Mouse (Mus musculus) layer of hippocampus, postnatal 36 days (tissue): ENCODE measurements around the gene Aldh3b3. TPM values are rescaled to one million over a fixed set of nuclear protein-coding genes. Genes with fewer than 3 reads are reported as not detected.
A peak's percentile ranks its signal among the peaks of the same experiment; 100 is the strongest.
"Not testable (repeated sequence)": the region's sequence is repeated elsewhere in the genome, so short reads cannot be mapped to it uniquely, and the experiment has no call there.

Experiments used
- DNase-seq, 2 experiments: peaks; one replicate each; pipeline ENCODE4 v3.0.0; 2022
- total RNA-seq, 2 experiments: library from RNA; stranded (reverse); gene quantifications; 2 replicates each; pipeline ENCODE4 v1.2.3; 2021

Aldh3b3 gene
- total RNA-seq, 2 experiments from 2014 or later: not detected

DNA sequence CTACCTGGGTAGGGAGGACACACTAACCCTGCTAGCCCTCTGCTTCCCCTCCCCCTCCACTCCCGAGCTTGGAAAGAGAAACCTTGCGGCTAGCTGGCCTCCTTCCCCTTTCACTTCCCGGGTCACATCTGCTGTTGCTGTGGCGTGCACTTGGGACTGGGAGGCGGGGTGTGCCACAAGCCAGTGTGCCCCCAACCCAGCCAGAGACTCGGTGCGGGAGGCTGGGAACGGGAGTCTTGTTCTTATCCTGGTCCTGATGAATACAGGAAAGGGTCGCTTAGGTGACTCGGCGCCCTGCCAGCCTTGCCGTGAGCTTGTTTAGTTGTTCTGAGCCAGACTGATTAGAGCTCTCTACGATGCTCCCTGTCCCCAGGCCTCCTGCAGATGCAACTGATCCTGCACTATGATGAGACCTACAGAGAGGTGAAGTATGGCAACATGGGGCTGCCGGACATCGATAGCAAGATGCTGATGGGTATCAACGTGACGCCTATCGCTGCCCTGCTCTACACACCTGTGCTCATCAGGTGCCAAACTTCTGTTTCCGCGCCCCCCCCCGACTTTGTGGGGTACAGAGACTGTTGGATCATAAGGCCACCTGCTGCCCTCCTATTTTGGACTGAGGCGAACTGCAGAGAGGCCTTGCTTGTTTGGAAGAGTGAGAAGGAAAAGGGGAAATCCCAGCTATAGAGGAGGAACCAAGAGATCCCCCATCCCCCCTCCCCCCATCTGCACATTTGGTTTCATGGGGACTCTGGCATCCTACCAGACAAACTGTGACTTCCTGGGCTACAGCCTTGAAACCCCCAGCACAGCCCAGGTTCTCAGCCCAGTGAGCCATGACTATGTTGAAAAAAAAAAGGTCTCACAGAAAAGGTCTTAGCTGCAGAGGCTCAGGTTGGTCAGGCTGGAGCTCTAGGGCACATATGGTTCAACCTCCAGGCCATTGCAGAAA, 22.3 kb upstream of the Aldh3b3 start:
- DNase-seq: peak in 1 of 2 experiments; percentile 37

DNA sequence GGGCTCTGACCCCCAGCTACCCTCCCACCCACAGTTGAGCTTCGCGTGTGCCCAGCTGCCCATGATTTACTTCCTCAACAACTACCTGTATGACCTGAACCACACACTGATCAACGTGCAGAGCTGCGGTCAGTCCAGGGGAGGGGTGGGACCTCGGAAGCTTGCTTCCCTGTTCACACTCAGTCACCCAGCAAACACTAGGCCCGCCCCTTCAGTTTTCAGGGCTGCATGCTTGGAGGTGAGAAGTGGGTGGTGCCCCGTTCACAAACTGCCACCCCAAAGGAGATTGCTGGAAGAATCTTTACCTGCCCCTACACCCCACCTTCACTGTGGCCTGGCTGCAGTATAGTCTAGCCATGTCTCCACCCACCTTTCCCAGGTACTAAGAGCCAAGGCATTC, 16.1 kb upstream of the Aldh3b3 start:
- DNase-seq: no peak

DNA sequence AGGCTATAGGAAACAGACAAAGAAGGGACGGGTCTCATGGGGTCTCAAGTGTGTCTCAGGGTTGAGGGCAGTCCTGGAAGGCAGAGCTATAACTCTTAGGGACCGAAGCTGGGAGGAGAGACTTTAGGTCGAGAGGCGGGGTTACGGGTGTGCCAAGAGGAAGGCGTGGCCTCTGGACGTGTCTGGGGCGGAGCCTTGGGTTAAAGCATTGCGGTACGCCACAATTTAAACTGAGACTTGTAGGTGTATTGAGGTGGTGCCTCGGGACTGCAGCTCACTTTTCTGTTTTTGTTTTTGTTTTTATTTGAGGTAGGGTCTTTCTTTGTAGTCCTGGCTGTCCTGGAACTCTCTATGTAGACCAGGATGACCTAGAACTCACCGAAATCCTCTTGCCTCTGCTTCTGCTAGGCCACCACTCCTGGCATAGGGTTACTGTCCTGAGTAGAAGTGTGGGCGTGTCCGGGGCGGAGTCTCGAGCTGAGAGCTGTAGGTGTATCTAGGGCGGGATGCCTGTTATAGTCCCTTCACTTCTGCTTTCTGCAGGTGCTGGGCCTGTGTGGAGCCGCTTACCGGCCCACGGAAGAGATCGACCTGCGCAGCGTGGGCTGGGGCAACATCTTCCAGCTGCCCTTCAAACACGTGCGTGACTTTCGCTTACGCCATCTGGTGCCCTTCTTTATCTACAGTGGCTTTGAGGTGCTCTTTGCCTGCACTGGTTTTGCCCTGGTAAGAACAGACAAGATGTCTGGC, 15.3 kb upstream of the Aldh3b3 start:
- no peak for DNase-seq

DNA sequence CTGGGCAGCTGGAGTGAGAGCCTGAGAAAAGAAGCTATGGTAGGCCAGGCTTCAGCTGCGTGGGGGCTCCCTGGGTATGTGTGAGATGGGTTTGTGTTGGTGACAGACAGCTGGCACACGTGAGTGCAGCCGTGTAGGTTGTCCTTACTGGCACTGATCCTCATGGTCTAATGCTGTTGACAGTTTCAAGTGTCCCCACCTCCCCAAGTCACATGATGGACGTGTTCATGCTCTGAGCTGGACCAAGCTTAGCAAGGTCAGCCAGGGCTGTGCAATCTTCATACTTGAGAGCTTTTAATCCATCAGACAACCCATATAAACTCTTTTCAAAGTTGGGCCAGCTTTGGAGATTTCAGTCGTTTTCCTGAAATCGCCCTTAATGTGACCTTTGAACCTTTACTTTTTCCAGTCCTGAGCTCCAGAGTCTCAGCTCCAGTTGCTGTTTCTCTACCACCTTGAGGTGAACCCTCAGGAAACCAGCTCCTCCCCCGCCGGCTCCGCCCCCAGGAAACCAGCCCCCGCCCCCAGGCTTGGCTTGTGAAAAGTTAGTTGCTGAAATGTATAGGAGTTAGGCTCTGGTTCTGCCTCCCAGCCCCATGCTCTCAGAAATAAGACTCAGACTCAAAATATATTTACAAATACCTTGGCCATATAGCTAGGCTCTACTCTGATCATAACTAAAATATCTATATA, 12.4 kb upstream of the Aldh3b3 start:
- no peak for DNase-seq

DNA sequence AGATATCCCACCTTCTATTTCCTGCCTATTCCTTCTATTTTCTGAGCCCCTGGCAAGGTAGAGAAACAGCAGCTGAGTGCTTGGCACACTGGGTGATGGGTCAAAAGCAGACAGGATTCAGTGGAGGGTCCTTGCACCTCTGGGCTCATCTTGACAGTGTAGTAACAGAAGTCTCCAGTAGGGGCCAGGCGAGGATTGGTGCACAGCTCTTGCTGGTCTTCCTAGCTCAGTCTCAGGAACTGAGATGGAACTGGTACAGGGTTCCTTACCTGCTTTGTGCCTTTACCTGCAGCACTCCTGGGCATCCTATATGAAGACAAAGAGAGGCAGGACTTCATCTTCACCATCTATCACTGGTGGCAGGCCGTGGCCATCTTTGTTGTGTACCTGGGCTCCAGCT, 11.7 kb upstream of the Aldh3b3 start:
- peak; percentile 59 to 68 for DNase-seq

DNA sequence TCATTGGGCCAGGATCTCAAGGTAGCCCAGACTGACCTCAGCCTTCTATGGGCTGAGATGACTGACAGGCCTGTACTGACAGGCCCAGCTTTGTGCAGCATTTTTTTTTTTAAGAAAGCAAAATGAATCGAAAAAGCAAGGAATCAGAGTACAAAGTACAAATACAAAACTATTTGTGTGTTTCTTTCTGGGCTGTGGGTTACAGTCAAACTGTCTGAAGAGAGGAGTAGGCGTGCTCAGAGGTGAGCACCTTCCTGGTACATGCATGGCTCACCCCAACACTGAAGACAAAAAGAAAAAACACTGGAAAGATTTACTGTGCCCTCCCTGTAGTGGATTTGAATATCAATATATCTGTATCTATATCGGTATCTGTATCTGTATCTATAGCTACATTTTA, 10.6 kb upstream of the Aldh3b3 start:
- DNase-seq: no peak

DNA sequence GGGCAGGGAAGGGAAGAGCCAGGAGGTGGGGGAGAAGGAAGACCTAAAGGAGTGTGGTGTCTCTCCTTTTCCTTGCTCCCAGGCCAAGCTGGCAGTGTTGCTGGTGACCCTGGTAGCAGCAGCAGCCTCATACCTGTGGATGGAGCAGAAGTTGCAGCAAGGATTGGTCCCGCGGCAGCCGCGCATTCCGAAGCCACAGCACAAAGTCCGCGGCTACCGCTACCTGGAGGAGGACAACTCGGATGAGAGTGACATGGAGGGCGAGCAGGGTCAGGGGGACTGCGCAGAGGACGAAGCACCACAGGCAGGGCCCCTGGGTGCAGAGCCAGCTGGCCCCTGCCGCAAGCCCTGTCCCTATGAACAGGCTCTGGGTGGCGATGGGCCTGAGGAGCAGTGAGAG, 9.9 kb upstream of the Aldh3b3 start:
- DNase-seq: no peak

DNA sequence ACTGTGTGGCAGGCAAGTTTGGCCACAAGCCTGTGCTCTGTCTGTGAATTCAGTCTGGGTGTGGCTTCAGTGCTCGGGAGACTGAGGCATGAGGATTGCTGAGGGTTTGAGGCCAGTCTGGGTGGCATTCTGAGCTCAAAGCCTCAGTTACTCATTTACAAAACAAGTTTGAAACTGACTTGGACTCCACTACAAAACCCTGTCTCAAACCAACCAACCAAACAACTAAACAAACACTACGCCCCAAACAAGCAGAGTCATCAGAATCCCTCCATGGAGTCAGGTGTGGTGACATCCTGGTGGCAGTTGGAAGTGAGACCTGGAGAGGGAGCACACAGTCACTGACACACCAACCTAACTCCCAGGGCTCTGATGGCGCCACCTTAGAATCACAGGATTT, 8.1 kb upstream of the Aldh3b3 start:
- no peak for DNase-seq

DNA sequence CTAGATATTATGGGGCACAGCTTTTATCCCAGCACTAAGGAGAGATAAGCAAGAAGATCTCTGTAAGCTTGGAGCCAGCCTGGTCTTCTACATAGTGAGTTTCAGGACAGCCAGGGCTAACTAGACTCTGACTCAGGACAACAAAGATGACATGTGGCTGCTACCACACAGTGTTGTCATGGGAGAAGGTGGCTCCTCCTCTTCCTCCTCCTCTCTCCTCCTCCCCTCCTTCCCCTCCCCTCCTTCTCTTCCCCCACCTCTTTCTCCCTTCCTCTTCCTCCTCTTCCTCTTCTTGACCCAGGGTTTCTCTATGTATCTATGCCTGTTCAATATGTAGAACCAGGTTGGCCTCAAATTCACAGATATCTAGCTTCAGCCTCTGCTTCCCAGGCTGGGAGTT, 7.0 kb upstream of the Aldh3b3 start:
- DNase-seq: no peak

DNA sequence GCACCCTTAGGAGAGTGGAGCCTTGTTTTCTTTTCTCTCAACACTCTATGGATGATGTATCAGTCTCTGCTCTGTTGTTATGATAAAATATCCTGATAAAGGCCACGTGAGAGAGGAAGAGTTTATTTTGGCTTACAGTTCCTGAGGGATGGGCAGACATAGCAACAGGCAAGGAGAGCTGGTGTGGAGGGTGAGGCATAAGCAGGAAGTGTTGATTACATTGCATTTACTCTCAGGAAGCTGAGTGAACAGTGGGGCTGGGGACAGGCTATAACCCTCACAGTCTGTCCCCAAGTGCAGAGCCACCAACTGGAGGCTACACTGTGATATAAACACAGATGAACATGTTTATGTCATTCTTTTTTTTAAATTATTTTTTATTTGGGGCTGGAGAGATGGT, 6.3 kb upstream of the Aldh3b3 start:
- no peak for DNase-seq

DNA sequence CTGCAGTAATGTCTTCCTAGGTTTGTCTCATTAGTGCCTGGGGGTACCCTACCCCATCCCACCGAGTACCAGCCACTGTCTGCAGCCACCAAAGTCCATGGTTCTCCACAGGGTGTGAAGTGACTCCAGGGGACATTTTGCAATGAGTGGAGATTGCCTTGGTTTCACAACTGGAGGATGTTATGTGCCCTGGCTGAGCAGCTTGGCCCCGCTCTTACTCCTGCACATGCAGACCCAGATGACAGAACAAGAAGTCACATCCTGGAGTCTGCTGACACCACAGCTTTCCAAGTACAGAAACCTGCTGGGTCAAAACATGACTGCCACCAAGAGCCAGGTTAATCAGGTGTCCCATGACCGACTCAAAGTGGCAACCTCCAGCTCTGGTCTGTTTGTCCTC, 3.4 kb upstream of the Aldh3b3 start:
- no peak for DNase-seq

DNA sequence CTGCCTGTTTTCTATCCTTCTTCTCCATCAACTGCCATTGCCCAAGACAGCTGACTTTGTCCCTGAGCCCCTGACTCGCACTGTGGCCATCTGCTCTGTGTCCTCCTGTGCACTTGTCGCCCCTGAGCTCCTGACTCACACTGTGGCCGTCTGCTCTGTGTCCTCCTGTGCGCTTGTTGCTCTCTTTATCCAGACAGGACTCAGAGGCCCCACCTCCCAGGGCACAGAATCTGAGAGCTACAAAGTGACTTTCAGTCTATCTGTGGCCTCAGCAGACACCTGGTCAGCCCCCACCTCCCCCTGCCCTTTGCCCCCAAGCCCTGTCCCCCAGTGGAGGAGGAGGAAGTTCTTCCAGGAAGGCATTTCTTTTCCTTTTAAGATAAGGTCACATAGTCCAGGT, 2.6 kb upstream of the Aldh3b3 start:
- no peak for DNase-seq

DNA sequence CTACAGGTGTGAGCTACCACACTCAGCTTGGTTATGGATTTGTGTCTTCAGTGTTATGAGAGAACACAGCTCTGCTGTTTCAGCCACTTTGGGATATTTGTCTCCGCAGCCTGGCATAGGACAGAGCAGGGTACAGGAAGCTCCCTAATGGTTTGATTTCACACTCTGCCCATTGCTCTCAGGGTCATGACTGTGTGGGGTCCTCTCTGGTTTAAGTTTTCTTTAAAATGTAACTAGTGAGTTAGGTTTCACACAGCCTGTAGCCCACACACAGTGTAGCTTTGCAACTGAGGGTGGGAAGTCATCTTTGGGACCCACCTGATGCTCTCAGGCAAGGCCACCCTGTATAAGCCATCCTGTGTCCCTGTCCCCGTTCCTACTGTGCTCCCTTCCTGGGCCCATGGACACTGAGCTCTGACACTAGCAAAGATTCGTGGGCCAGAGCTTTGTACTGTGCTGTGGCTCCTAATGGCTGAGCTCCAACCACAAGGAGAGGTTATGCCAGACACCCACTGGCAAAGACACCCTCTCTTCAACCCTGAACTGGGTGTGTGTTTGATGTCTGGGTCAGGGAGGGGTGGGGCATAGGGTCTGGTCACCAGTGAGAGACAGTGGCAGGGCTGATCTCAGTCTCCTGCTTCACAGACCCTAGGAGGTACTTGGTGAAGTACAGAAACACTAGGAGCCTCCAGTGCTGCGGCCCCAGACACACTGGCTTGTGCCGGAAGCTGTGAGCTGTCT, 979 bp upstream of the Aldh3b3 start:
- DNase-seq: not testable (repeated sequence)

DNA sequence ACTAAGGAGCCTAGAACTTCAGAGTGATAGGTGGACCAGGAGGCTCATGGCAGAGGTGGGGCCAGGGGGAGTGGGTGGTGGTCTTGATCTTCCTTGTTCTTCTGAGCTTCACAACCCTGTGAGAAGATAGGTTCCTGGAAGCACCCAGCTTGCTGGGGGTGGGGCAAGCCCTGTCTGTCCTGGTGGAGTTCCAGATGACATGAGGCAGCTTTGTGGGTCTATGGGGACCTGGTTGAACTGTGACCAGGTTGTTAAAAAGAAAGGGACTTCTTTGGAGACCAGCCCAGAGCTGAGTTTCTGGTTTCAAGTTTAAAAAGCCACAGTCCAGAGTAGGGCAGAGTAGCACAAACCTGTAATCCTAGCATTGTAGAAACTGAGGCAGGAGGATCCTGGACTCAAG, 585 bp downstream of the Aldh3b3 start:
- no peak for DNase-seq

DNA sequence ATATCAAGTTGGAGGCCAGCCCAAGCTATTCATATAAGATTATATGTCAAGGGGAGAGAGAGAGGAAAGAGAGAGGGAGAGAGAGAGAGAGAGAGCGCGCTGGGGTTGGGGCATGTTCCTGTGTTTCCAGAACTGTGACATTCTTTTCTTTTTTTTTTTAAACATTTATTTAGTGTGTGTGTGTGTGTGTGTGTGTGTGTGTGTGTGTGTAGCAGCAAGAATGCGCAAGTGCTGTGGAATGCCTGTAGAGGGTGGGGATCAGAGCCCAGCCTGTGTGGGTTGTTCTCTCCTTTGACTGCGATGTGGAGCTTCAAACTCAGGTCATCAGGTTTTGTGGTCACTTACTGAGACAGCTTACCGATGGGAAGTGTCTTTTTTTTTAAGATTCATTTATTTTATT, 1.8 kb downstream of the Aldh3b3 start:
- DNase-seq: no peak

DNA sequence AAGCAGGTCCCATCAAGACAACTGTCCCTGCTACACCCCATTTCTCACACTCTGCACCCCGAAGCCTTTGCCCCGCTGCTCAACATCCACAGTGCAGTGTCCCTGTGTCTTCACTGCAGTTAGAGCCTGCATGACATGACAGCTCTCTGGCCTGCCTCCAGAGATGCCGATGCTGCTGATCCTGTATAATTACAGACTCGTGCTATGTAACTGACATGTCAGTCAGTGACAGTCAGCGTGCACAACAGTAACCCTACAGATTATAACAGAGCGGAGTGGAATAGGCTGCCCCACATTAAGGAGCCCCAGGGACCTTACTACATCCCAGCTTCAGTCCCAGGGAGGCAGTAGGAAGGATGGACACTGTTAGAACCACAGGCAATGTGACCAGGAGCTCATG, 3.4 kb downstream of the Aldh3b3 start:
- DNase-seq: not testable (repeated sequence)

DNA sequence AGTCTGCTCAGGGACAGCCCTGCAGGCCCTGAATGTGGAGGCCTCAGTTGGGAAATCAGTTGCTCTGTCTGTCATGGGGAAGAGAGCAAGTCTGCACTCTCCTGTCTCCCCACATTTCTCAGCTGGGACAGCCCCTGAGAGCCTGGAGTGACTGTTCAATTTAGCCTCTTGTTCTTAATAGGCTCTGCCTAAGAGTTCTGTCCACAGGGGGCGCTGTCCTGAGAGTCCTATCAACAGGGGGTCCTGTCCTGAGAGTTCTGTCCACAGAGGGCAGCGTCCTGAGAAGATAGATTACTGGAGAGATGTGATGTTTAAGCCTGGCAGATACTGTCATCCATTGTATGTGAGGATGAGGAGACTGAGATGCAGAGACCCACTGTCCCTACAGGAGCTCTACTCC, 4.0 kb downstream of the Aldh3b3 start:
- no peak for DNase-seq

DNA sequence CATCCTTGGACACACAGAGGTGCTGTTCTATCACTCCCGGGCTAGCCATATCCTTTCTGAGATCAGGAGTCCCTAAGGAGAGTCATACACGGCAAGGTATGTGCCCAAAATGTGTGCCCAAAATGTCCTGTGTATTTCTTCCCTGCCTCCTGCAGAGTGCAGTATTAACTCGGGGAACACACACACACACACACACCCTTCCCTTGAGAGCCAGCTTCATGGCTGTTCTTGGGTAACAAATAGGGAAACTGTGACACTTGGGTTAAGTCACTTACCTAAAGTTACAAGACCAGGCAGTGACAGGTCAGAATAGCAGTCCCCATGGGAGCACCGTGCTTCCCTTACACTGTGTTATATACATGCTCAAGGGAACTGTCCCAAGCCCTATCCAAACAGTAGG, 5.6 kb downstream of the Aldh3b3 start:
- DNase-seq: no peak

DNA sequence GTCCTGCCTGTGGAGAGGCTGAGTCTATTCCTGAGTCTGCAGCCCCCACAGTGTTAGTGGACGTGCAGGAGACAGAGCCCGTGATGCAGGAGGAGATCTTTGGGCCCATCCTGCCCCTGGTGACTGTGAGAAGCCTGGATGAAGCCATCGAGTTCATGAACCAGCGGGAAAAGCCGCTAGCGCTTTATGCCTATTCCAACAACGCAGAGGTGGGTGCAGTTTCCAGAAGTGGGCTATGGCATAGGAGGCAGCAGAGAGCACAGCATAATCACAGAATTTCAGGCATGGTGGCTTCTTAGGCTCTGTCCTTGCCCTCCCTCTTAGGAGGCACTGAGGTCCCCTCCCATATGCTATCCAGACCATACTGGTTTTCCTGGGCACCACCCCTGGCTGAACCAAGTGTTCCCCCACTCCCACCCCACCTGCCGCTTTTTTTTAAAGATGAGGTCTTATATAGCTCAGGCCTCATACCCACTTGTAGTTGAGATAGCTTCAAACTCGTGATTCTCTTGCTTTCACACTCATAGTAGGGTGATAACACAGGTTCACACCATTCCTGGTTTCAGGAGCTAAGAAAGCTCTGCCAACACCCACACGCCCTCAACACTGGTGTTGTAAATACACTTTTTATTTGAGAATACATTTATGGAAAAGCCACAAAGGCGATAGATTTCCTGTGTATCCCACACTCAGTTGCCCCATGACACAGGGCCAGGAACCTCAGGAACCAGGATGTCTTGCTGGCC, 8.1 kb downstream of the Aldh3b3 start:
- no peak for DNase-seq

DNA sequence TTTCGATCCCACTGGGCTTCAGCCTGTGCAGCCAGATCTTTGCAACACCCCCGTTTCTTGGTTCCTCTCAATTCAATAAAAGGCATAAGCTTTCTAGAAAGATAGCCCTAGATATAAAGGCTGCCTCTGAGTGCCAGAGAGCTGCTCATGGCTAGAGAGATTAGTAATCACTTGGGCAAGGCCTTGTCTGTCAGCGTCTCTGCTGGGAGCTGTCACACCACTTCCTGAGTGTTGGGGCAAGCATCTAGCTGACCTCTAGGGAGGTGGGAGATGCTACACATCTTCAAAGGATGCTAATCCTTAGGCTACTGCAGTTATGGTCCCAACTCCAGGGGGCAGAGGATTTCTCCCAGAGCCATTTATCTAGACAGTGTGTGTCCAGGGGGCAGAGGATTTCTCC, 8.8 kb downstream of the Aldh3b3 start:
- no peak for DNase-seq

DNA sequence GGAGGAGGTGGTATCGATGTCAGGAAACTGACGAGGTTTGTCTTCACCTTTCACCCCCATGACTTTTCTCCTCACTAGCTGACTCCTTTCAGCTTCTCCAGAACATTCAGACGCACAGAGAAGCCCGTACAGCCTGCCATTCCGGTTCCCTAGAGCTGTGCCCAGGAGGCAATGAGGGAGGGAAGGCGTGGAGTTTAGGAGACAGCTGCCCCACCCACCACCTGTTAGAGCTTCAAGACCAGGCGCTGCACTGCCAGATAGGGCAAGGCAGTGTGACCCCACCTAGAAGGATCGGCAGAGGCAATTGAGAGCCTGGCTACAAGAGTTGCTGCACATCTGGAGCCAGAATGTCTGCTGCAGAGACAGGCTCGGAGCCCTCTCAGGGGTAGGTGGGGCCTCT, 13.8 kb downstream of the Aldh3b3 start, which contains the start of gene Aldh3b2:
Aldh3b2 (plus strand) TSS at position 100 of the 400 bp plus-strand sequence.
- DNase-seq: no peak

DNA sequence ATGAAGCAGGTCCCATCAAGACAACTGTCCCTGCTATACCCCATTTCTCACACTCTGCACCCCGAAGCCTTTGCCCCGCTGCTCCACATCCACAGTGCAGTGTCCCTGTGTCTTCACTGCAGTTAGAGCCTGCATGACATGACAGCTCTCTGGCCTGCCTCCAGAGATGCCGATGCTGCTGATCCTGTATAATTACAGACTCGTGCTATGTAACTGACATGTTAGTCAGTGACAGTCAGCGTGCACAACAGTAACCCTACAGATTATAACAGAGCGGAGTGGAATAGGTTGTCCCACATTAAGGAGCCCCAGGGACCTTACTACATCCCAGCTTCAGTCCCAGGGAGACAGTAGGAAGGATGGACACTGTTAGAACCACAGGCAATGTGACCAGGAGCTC, 16.2 kb downstream of the Aldh3b3 start:
- DNase-seq: not testable (repeated sequence)
